Comparison of ENCODE assay signal across 9 mouse cellular contexts in the genomic region with DNA sequence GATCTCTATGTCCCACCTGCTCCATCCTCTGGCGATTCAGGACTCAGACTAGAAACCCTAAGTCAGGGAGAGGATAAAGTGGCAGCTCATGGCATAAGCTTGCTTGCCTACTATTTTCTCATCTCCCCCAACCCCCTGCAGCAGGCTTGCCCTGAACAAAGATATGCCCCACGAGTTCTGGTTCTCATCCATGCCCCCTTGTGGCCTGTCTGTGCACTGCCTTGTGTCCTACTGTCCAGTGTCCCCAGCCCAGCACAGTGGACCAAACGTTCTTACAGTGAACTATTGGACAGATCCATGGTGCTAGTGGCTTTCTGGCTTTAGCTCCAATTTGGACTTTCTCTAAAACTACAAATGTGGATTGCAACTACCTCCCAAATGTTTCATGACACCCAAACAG. TPM values are rescaled to one million over a fixed set of nuclear protein-coding genes. Genes with fewer than 3 reads are reported as not detected.
DNase-seq lines count a peak whose midpoint lies in the region; ATAC-seq and TF ChIP-seq lines count a peak whose summit lies in the region.
"Had no signal": no experiment of that assay in that cellular context is flagged by ENCODE, and none has a peak within 500 bp of the region (broad histone marks: within the 10 kb centered on the region; RNA-seq: fewer than 3 reads in every experiment).

No protein-coding gene starts in this region.

- no peak overlapping the region for H3K27ac ChIP-seq in heart, adult 2 months
- H3K27ac ChIP-seq in heart, embryonic 12.5 days (ENCODE audit: poor library complexity, severe bottlenecking) = no peak overlapping the region
- H3K27ac ChIP-seq in liver, postnatal 0 days (ENCODE audit: low read depth) = no peak overlapping the region
- no peak overlapping the region for H3K27ac ChIP-seq in forebrain, embryonic 12.5 days

- no peak for TF ChIP-seq POLR2A in heart, adult 2 months (IDR thresholded peaks at IDR 0.05; ENCODE audit: insufficient read depth, low read depth, low read length)

- 33% methylated on average over 3 of the region's 3 CpGs for WGBS in heart, adult 2 months
- WGBS in heart, embryonic 12.5 days = 55% methylated on average over 3 of the region's 3 CpGs
- 40% methylated on average over 3 of the region's 3 CpGs for WGBS in liver, postnatal 0 days (ENCODE audit: insufficient replicate concordance)
- 64% methylated on average over 3 of the region's 3 CpGs for WGBS in forebrain, embryonic 12.5 days

- no peaks in the 10 kb centered on the region for H3K27me3 ChIP-seq in heart, adult 2 months (ENCODE audit: control insufficient read depth, insufficient read depth, low read length)
- no peaks in the 10 kb centered on the region for H3K27me3 ChIP-seq in heart, embryonic 12.5 days (replicated peaks)
- no peaks in the 10 kb centered on the region for H3K27me3 ChIP-seq in liver, postnatal 0 days (ENCODE audit: insufficient read depth, low read length)
- no peaks in the 10 kb centered on the region for H3K27me3 ChIP-seq in forebrain, embryonic 12.5 days

- no peak for ATAC-seq in heart, embryonic 12.5 days (ENCODE audit: insufficient number of reproducible peaks, low FRiP score)
- ATAC-seq in liver, postnatal 0 days = no peak
- no peak for ATAC-seq in forebrain, embryonic 12.5 days (ENCODE audit: low FRiP score)

- peak; percentile 83 for TF ChIP-seq CTCF in heart, adult 2 months (IDR thresholded peaks at IDR 0.05)
- TF ChIP-seq CTCF in liver, postnatal 0 days (IDR thresholded peaks at IDR 0.05; ENCODE audit: low read depth) = peak; percentile 77

- no peak overlapping the region for H3K4me2 ChIP-seq in heart, embryonic 12.5 days
- H3K4me2 ChIP-seq in liver, postnatal 0 days (ENCODE audit: low read depth, low read length) = no peak overlapping the region
- H3K4me2 ChIP-seq in forebrain, embryonic 12.5 days = no peak overlapping the region

- DNase-seq in heart, adult 2 months = peak; percentile 29 to 65
- DNase-seq in thymus, postnatal 25 days = peak; percentile 3
- DNase-seq in thymus, postnatal 36 days = no peak
- peak; percentile 48 to 68 for DNase-seq in cerebellum, postnatal 25 days
- peak; percentile 53 for DNase-seq in liver, postnatal 0 days
- DNase-seq in right cerebral cortex, postnatal 10 days (ENCODE audit: low spot score in 2 of 2) = no peak

- 0 out of 2 replicates have a peak, but pooled peaks have one; percentile 65 for TF ChIP-seq EP300 in heart, adult 2 months (IDR thresholded peaks at IDR 0.05; ENCODE audit: insufficient read depth, low read depth, low read length)
- TF ChIP-seq EP300 in liver, postnatal 0 days (IDR thresholded peaks at IDR 0.05; ENCODE audit: low read depth) = no peak

- no peaks in the 10 kb centered on the region for H3K9me3 ChIP-seq in heart, embryonic 12.5 days (replicated peaks)
- H3K9me3 ChIP-seq in liver, postnatal 0 days (ENCODE audit: low read length) = no peaks in the 10 kb centered on the region
- no peaks in the 10 kb centered on the region for H3K9me3 ChIP-seq in forebrain, embryonic 12.5 days

- no peaks in the 10 kb centered on the region for H3K4me1 ChIP-seq in heart, adult 2 months (ENCODE audit: control insufficient read depth, insufficient read depth, low read length)
- no peaks in the 10 kb centered on the region for H3K4me1 ChIP-seq in heart, embryonic 12.5 days (replicated peaks)
- no peaks in the 10 kb centered on the region for H3K4me1 ChIP-seq in liver, postnatal 0 days (ENCODE audit: insufficient read depth)
- H3K4me1 ChIP-seq in forebrain, embryonic 12.5 days = peaks cover 8% of the 10 kb centered on the region

- no peak overlapping the region for H3K4me3 ChIP-seq in heart, adult 2 months
- H3K4me3 ChIP-seq in heart, embryonic 12.5 days = no peak overlapping the region
- no peak overlapping the region for H3K4me3 ChIP-seq in liver, postnatal 0 days (ENCODE audit: low read depth, low read length)
- no peak overlapping the region for H3K4me3 ChIP-seq in forebrain, embryonic 12.5 days (replicated peaks)
- H3K4me3 ChIP-seq: myocyte had no signal

- H3K36me3 ChIP-seq in heart, adult 2 months (ENCODE audit: control insufficient read depth, insufficient read depth, low read length) = no peaks in the 10 kb centered on the region
- H3K36me3 ChIP-seq in heart, embryonic 12.5 days = no peaks in the 10 kb centered on the region
- H3K36me3 ChIP-seq in liver, postnatal 0 days (replicated peaks; ENCODE audit: insufficient read depth, low read length) = 0 out of 2 replicates have a peak, but pooled peaks cover 2% of the 10 kb centered on the region
- H3K36me3 ChIP-seq in forebrain, embryonic 12.5 days (replicated peaks) = no peaks in the 10 kb centered on the region

- intact Hi-C loops in heart, adult 2 months (cut with DNase I) = loop anchor here (5.0 kb wide), 2 partner anchors 81 to 156 kb away; no protein-coding TSS in a partner anchor

- H3K9ac ChIP-seq in heart, adult 2 months (ENCODE audit: low read depth, low read length) = no peak overlapping the region
- no peak overlapping the region for H3K9ac ChIP-seq in heart, embryonic 12.5 days
- no peak overlapping the region for H3K9ac ChIP-seq in liver, postnatal 0 days (replicated peaks)
- no peak overlapping the region for H3K9ac ChIP-seq in forebrain, embryonic 12.5 days

- H3K79me2 ChIP-seq in heart, adult 2 months (replicated peaks; ENCODE audit: control insufficient read depth, insufficient read depth, low read length) = no peaks in the 10 kb centered on the region

RNA-seq across cellular contexts. Expression of gene Pcolce2, which starts 50.7 kb away (rescaled TPM):
- 10 to 100 TPM; 27.8 to 28.7 TPM for total RNA-seq in heart, adult 2 months (2021)
- polyA plus RNA-seq in heart, adult 2 months (2012; rRNA removed) = 3.0 and 3.9 TPM in 2 replicates
- 0.24 and 0.42 TPM in 2 replicates for polyA plus RNA-seq in heart, embryonic 12.5 days (2016; fragmentation: Nextera tagmentation; extraction: Ambion mirVana)
- polyA plus RNA-seq in liver, postnatal 0 days (2015; fragmentation: Nextera tagmentation; extraction: Ambion mirVana) = 15.7 and 20.6 TPM in 2 replicates
- polyA plus RNA-seq in forebrain, embryonic 12.5 days (2016; fragmentation: Nextera tagmentation; extraction: Ambion mirVana) = 2.6 and 3.4 TPM in 2 replicates

Comparison
In these comparisons a context has a peak if more than half of its experiments do, and no peak if none do; other contexts are left out.
1. DNase-seq: peak in heart, adult 2 months (2 of 2), thymus, postnatal 25 days (single experiment), cerebellum, postnatal 25 days (2 of 2) and liver, postnatal 0 days (single experiment); none in thymus, postnatal 36 days (0 of 2) and right cerebral cortex, postnatal 10 days (0 of 2).